Mouse (Mus musculus) brain, embryonic 14.5 days (tissue): ENCODE results near the gene Kank4.

Experiments
- CTCF ChIP-seq: fragments of 200-500 bp; IDR thresholded peaks from 2 replicates; pipeline ENCODE4 v1.5.1; 2012; ENCODE audit warnings: inconsistent platforms, mild to moderate bottlenecking, moderate library complexity, borderline replicate concordance; ENCODE audit not compliant: insufficient read depth, insufficient read length; ENCODE audit errors: extremely low read depth
- POLR2A ChIP-seq: fragments of 200-500 bp; IDR thresholded peaks from 2 replicates; pipeline ENCODE4 v1.6.1; 2012; ENCODE audit warnings: mild to moderate bottlenecking, inconsistent platforms, borderline replicate concordance; ENCODE audit not compliant: poor library complexity, insufficient read depth, insufficient read length, severe bottlenecking; ENCODE audit errors: extremely low read depth

GRCm38 (mm10) chr4:98718547-98718917, 98.8 kb downstream of the Kank4 start:
- TF ChIP-seq CTCF (no peak), POLR2A (no peak)
